Mouse (Mus musculus) liver, embryonic 11.5 days (tissue): ENCODE data around the gene R3hdm2. TPM values are rescaled to one million over a fixed set of nuclear protein-coding genes. Genes with fewer than 3 reads are reported as not detected.

Experiments used
- ATAC-seq: fragments of 200-750 bp; cut with Nextera tagmentation; replicated peaks from 2 replicates; pipeline ENCODE4 v1.8.0; 2017; ENCODE audit warnings: moderate number of reproducible peaks, mild to moderate bottlenecking, moderate TSS enrichment, moderate library complexity; ENCODE audit not compliant: low FRiP score
- DNase-seq: peaks from one replicate; pipeline ENCODE4 v3.0.0-alpha.2; 2017; ENCODE audit warnings: low spot score
- H3K27ac ChIP-seq: fragments of 300-500 bp; sonication (generic); 2 replicates; pipeline ENCODE4 v1.5.1; 2014; ENCODE audit warnings: mild to moderate bottlenecking, low read depth, low read length, control low read depth
- H3K27me3 ChIP-seq: fragments of 300-500 bp; sonication (generic); replicated peaks from 2 replicates; pipeline ENCODE4 v1.6.1; 2014; ENCODE audit warnings: low read length, mixed read lengths; ENCODE audit not compliant: control insufficient read depth, insufficient read depth
- H3K36me3 ChIP-seq: fragments of 300-500 bp; sonication (generic); 2 replicates; pipeline ENCODE4 v1.6.1; 2014; ENCODE audit warnings: mild to moderate bottlenecking, low read length, moderate library complexity, mixed read lengths; ENCODE audit not compliant: control insufficient read depth, insufficient read depth
- H3K4me1 ChIP-seq: fragments of 300-500 bp; sonication (generic); replicated peaks from 2 replicates; pipeline ENCODE4 v1.6.1; 2014; ENCODE audit warnings: low read length, mixed read lengths; ENCODE audit not compliant: control insufficient read depth, insufficient read depth
- H3K4me2 ChIP-seq: fragments of 300-500 bp; sonication (generic); 2 replicates; pipeline ENCODE4 v1.6.1; 2014; ENCODE audit warnings: mild to moderate bottlenecking, control low read depth, moderate library complexity
- H3K4me3 ChIP-seq: fragments of 300-500 bp; sonication (generic); 2 replicates; pipeline ENCODE4 v1.5.1; 2014; ENCODE audit warnings: low read depth, low read length, control low read depth
- H3K9ac ChIP-seq: fragments of 300-500 bp; sonication (generic); 2 replicates; pipeline ENCODE4 v1.6.1; 2014; ENCODE audit warnings: low read depth, low read length, control low read depth
- H3K9me3 ChIP-seq: fragments of 300-500 bp; sonication (generic); 2 replicates; pipeline ENCODE4 v1.6.1; 2016; ENCODE audit warnings: low read length, inconsistent platforms, mixed read lengths; ENCODE audit not compliant: control insufficient read depth
- WGBS: fragments of 180-500 bp; shearing (Covaris S2); extraction: QIAGEN DNeasy Blood & Tissue Kit; methylation state at CpG from one replicate; pipeline ENCODE4 v1.1.7; 2014; 5-methylcytosine and 5-hydroxymethylcytosine counted together
- polyA plus RNA-seq: library from polyadenylated mRNA; unstranded; fragments of >200 nt; fragmentation: Nextera tagmentation; extraction: Ambion mirVana; gene quantifications from 2 replicates; pipeline ENCODE4 v1.2.1, GENCODE M21; 2014

R3hdm2 gene
- polyA plus RNA-seq, 1 experiment from 2014 or later = 33.8 TPM

- no peaks in the 10 kb centered on the region for H3K4me1 ChIP-seq
- H3K9ac ChIP-seq = no peak overlapping the region
- no peak for DNase-seq
- no peak overlapping the region for H3K27ac ChIP-seq
- H3K9me3 ChIP-seq = no peaks in the 10 kb centered on the region
- H3K4me3 ChIP-seq = no peak overlapping the region
- 87% methylated on average over 5 of the region's 5 CpGs for WGBS
- H3K27me3 ChIP-seq = no peaks in the 10 kb centered on the region
- no peak overlapping the region for H3K4me2 ChIP-seq
- ATAC-seq = no peak
- H3K36me3 ChIP-seq = peaks cover 23% of the 10 kb centered on the region
Observed at GRCm38 (mm10) chr10:127462411-127463096, 82.4 kb downstream of the R3hdm2 start.

- H3K4me3 ChIP-seq = no peak overlapping the region
- H3K27me3 ChIP-seq = no peaks in the 10 kb centered on the region
- H3K36me3 ChIP-seq = peaks cover 1% of the 10 kb centered on the region; the same call in 1 of the 2 replicates
- H3K27ac ChIP-seq = no peak overlapping the region
- no peak overlapping the region; the same call in 1 of the 2 replicates for H3K4me2 ChIP-seq
- 0 out of 2 replicates have a peak, but pooled peaks have one; percentile 10 for ATAC-seq
- no peak for DNase-seq
- 44% methylated on average over 15 of the region's 15 CpGs for WGBS
- no peak overlapping the region for H3K9ac ChIP-seq
- no peaks in the 10 kb centered on the region for H3K9me3 ChIP-seq
- no peaks in the 10 kb centered on the region; the same call in 1 of the 2 replicates for H3K4me1 ChIP-seq
Observed at GRCm38 (mm10) chr10:127471281-127471988, 91.3 kb downstream of the R3hdm2 start.

DNA sequence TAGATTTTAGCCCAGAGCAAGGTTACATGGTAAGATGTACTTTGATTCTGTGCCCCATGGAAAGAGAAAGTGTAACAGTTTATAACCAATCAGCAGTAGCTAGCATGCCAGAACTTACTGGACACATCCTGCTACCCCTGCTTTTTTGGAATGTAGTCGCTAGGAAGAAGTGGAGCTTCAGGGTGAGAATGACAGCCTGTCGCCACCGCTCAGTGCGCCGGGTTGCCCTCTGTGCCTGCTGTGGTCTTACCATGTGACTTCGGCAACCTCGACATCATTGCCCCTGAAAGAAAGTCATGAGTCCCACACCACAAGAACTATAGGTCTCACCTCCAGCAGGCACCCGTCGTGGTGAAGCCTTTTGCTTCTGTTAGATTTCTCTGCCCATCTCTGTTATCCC is 92.6 kb downstream of the R3hdm2 start:
- no peaks in the 10 kb centered on the region for H3K27me3 ChIP-seq
- no peaks in the 10 kb centered on the region; the same call in 1 of the 2 replicates for H3K4me1 ChIP-seq
- DNase-seq (no peak), ATAC-seq (no peak)
- H3K9me3 ChIP-seq = no peaks in the 10 kb centered on the region
- no peak overlapping the region for H3K9ac ChIP-seq
- 66% methylated on average over 9 of the region's 9 CpGs for WGBS
- H3K27ac ChIP-seq = no peak overlapping the region
- H3K36me3 ChIP-seq = peaks cover 7% of the 10 kb centered on the region; the same call in 1 of the 2 replicates
- no peak overlapping the region for H3K4me3 ChIP-seq
- no peak overlapping the region for H3K4me2 ChIP-seq

- WGBS = 92% methylated on average over 4 of the region's 4 CpGs
- Histone ChIP-seq H3K27ac (no peak overlapping the region), H3K4me2 (no peak overlapping the region), H3K36me3 (peaks cover 7% of the 10 kb centered on the region; the same call in 1 of the 2 replicates), H3K9ac (no peak overlapping the region), H3K27me3 (no peaks in the 10 kb centered on the region), H3K4me3 (no peak overlapping the region), H3K4me1 (no peaks in the 10 kb centered on the region; the same call in 1 of the 2 replicates), H3K9me3 (no peaks in the 10 kb centered on the region)
- DNase-seq = no peak
- ATAC-seq = no peak
Observed at GRCm38 (mm10) chr10:127475175-127475574, 95.0 kb downstream of the R3hdm2 start.

- no peak overlapping the region for H3K4me2 ChIP-seq
- peaks cover 7% of the 10 kb centered on the region; the same call in 1 of the 2 replicates for H3K36me3 ChIP-seq
- WGBS = 87% methylated on average over 3 of the region's 3 CpGs
- no peak overlapping the region for H3K27ac ChIP-seq
- no peaks in the 10 kb centered on the region; the same call in 1 of the 2 replicates for H3K4me1 ChIP-seq
- DNase-seq (no peak), ATAC-seq (no peak)
- no peaks in the 10 kb centered on the region for H3K27me3 ChIP-seq
- no peak overlapping the region for H3K4me3 ChIP-seq
- H3K9me3 ChIP-seq = no peaks in the 10 kb centered on the region
- no peak overlapping the region for H3K9ac ChIP-seq
Observed at GRCm38 (mm10) chr10:127476541-127476940, 96.4 kb downstream of the R3hdm2 start.

- no peaks in the 10 kb centered on the region for H3K27me3 ChIP-seq
- peaks cover 7% of the 10 kb centered on the region; the same call in 1 of the 2 replicates for H3K36me3 ChIP-seq
- no peaks in the 10 kb centered on the region for H3K4me1 ChIP-seq
- no peak for DNase-seq
- H3K9me3 ChIP-seq = no peaks in the 10 kb centered on the region
- no peak overlapping the region for H3K4me2 ChIP-seq
- no peak overlapping the region for H3K4me3 ChIP-seq
- no peak for ATAC-seq
- H3K9ac ChIP-seq = no peak overlapping the region
- H3K27ac ChIP-seq = no peak overlapping the region
- WGBS = 83% methylated on average over 7 of the region's 7 CpGs
Observed at GRCm38 (mm10) chr10:127477301-127477700, 97.2 kb downstream of the R3hdm2 start.

DNA sequence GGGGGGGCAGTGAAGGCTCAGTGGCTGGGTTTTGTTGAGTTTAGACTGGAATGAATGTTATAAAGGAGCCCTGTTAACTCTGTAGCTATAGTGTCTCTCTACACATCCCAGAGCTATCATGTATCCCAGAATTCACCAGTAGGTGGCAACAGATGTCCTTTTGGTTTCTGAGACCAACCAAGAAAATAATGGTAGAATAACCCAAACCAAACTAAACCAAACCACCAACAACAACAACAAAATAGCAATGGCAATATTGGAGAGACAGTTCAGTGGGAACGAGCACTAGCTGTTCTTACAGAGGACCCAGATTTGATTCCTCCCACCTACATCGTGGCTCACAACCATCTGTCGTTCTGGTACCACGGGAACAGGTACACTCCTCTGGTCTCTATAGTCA is 99.0 kb downstream of the R3hdm2 start:
- Histone ChIP-seq H3K27me3 (no peaks in the 10 kb centered on the region), H3K9ac (no peak overlapping the region), H3K27ac (no peak overlapping the region), H3K4me1 (no peaks in the 10 kb centered on the region), H3K36me3 (peaks cover 11% of the 10 kb centered on the region; the same call in 1 of the 2 replicates), H3K4me3 (no peak overlapping the region), H3K9me3 (no peaks in the 10 kb centered on the region), H3K4me2 (no peak overlapping the region)
- no peak for DNase-seq
- ATAC-seq = no peak
- WGBS = 94% methylated on average over 4 of the region's 4 CpGs

DNA sequence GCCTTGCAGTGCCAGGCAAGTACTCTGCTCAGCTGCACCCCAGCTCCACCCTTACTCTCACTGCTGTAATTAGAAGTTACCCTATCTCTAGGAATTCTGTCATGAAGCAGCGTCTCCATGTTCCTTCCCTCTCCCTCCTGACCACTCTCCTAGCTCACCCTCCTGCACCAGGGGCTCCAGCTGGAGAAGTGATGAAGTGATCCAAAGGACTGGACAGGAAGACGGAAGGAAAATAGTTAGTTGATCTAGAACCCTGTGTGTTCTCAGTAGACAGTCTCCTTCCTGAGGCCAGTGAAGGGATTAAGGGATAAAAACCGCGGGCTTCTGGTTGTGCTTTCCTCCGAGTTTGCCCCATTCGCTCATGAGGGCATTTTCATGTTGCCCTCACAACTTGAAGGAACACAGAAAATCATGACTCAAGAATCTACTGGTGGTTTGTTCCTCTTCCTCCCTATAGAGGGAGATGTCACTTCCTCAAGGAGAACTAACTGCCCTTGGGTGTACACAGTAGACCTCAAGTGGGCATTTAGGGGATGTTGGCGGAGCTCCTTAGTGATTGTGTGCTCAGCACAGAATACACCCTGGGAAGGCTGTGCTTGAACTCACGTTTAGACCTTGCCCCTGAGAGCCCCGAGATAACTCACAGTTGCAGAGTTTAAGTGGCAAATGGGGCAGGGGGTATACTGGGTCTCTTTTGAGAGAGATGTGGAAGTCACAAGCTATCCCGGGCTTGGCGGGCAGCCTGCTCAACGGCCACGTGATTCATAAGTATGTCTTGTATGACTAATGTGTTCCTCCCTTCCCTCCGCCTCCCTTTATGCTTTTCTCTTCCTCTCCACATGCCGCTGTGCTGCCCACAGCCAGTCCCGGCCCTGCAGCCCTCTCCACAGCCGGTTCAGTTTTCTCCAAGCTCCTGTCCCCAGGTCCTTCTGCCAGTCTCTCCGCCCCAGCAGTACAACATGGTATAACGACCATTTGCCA is 101.0 kb downstream of the R3hdm2 start:
- ATAC-seq (peak; percentile 39; the same call in 1 of the 2 replicates), DNase-seq (no peak)
- H3K9me3 ChIP-seq = no peaks in the 10 kb centered on the region
- no peak overlapping the region for H3K4me2 ChIP-seq
- H3K36me3 ChIP-seq = peaks cover 13% of the 10 kb centered on the region
- H3K4me3 ChIP-seq = no peak overlapping the region
- no peak overlapping the region for H3K9ac ChIP-seq
- no peak overlapping the region for H3K27ac ChIP-seq
- H3K27me3 ChIP-seq = no peaks in the 10 kb centered on the region
- 83% methylated on average over 19 of the region's 19 CpGs for WGBS
- no peaks in the 10 kb centered on the region for H3K4me1 ChIP-seq
